Mouse (Mus musculus) midbrain, embryonic 16.5 days (tissue): ENCODE measurements at regions not wholly inside any gene's neighbourhood (a gene's known extent, or its start where the extent isn't known, plus 50 kb on each side); places are given as distances from the start of the nearest gene placed in this dataset.

ENCODE experiments used
- ATAC-seq: fragments of 200-750 bp; cut with Nextera tagmentation; 2 replicates; pipeline ENCODE4 v1.8.0; 2017; ENCODE audit warnings: moderate TSS enrichment
- H3K27ac ChIP-seq: fragments of 300-500 bp; sonication (generic); 2 replicates; pipeline ENCODE4 v1.5.1; 2014; ENCODE audit warnings: mild to moderate bottlenecking, low read length, mixed read lengths
- H3K27me3 ChIP-seq: fragments of 300-500 bp; sonication (generic); 2 replicates; pipeline ENCODE4 v1.6.1; 2014; ENCODE audit warnings: low read depth, low read length, mixed read lengths; ENCODE audit not compliant: control insufficient read depth, insufficient read depth
- H3K36me3 ChIP-seq: fragments of 300-500 bp; sonication (generic); 2 replicates; pipeline ENCODE4 v1.6.1; 2014; ENCODE audit warnings: mild to moderate bottlenecking, low read length, moderate library complexity, mixed read lengths; ENCODE audit not compliant: control insufficient read depth, insufficient read depth
- H3K4me1 ChIP-seq: fragments of 300-500 bp; sonication (generic); 2 replicates; pipeline ENCODE4 v1.6.1; 2014; ENCODE audit warnings: mild to moderate bottlenecking, low read length, mixed read lengths; ENCODE audit not compliant: control insufficient read depth, insufficient read depth
- H3K4me2 ChIP-seq: fragments of 300-500 bp; sonication (generic); 2 replicates; pipeline ENCODE4 v1.6.1; 2014; ENCODE audit warnings: mild to moderate bottlenecking, low read length, mixed read lengths
- H3K4me3 ChIP-seq: fragments of 300-500 bp; sonication (generic); 2 replicates; pipeline ENCODE4 v1.5.1; 2014; ENCODE audit warnings: low read depth, mild to moderate bottlenecking, low read length, moderate library complexity, mixed read lengths
- H3K9ac ChIP-seq: fragments of 300-500 bp; sonication (generic); 2 replicates; pipeline ENCODE4 v1.6.1; 2014; ENCODE audit warnings: low read depth, low read length, mixed read lengths
- H3K9me3 ChIP-seq: fragments of 300-500 bp; sonication (generic); replicated peaks from 2 replicates; pipeline ENCODE4 v1.6.1; 2014; ENCODE audit warnings: mild to moderate bottlenecking, low read length, mixed read lengths; ENCODE audit not compliant: control insufficient read depth, poor library complexity, severe bottlenecking
- WGBS: fragments of 180-500 bp; shearing (Covaris S2); extraction: QIAGEN DNeasy Blood & Tissue Kit; methylation state at CpG from one replicate; pipeline ENCODE4 v1.1.7; 2014; 5-methylcytosine and 5-hydroxymethylcytosine counted together

DNA sequence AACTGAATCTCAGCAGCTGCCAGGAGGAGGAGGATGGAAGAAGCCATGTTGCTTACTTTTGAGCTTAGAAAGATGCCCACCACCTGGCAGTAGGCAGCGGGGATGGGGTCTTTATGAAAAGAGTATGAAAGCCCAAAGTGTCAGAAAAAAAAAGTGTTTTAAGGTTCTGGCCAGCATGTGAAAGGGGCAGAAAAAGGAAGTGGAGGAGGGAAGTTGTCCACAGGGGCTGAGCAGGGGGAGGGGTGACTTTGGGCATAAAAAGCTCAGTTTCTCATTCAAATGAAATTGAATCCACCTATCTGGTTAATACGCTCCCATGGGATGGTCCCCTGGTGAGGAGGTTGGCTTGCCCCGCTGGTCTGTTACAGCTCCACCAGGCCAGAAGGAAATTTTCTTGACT, 50.4 kb upstream of the L3mbtl4 start:
- no peaks in the 10 kb centered on the region for H3K9me3 ChIP-seq
- H3K9ac ChIP-seq, result no peak overlapping the region
- H3K36me3 ChIP-seq, result no peaks in the 10 kb centered on the region
- no peak for ATAC-seq
- H3K4me1 ChIP-seq, result no peaks in the 10 kb centered on the region
- 77% methylated on average over 3 of the region's 3 CpGs for WGBS
- H3K4me3 ChIP-seq, result no peak overlapping the region
- no peak overlapping the region for H3K4me2 ChIP-seq
- H3K27me3 ChIP-seq, result no peaks in the 10 kb centered on the region
- no peak overlapping the region for H3K27ac ChIP-seq
